ENCODE assay signal across 14 mouse cellular contexts in genomic region chr8:72765696-72766095, GRCm38 (mm10). TPM values are rescaled to one million over a fixed set of nuclear protein-coding genes. Genes with fewer than 3 reads are reported as not detected.
DNase-seq lines count a peak whose midpoint lies in the region; ATAC-seq lines count a peak whose summit lies in the region.
"Had no signal": no experiment of that assay in that cellular context is flagged by ENCODE, and none has a peak within 500 bp of the region (broad histone marks: within the 10 kb centered on the region; RNA-seq: fewer than 3 reads in every experiment).

No protein-coding gene starts in this region.

- H3K36me3 ChIP-seq in kidney, embryonic 14.5 days (ENCODE audit: control insufficient read depth, insufficient read depth, low read length): no peaks in the 10 kb centered on the region
- no peaks in the 10 kb centered on the region for H3K36me3 ChIP-seq in kidney, embryonic 16.5 days (ENCODE audit: insufficient read depth, low read length)
- H3K36me3 ChIP-seq: heart, embryonic 12.5 days; hindbrain, embryonic 10.5 days had no signal

- H3K4me1 ChIP-seq in kidney, embryonic 14.5 days (ENCODE audit: control insufficient read depth, insufficient read depth, low read length): no peaks in the 10 kb centered on the region
- H3K4me1 ChIP-seq in kidney, embryonic 16.5 days (ENCODE audit: insufficient read depth, low read length): 0 out of 2 replicates have a peak, but pooled peaks cover 8% of the 10 kb centered on the region

- peak; percentile 41; the same call in 1 of the 2 replicates for ATAC-seq in kidney, embryonic 14.5 days (ENCODE audit: low FRiP score, low TSS enrichment)
- ATAC-seq in kidney, embryonic 16.5 days (ENCODE audit: low FRiP score, low TSS enrichment): no peak

- no peak overlapping the region for H3K4me2 ChIP-seq in kidney, embryonic 14.5 days (replicated peaks; ENCODE audit: low read depth, low read length)
- no peak overlapping the region for H3K4me2 ChIP-seq in kidney, embryonic 16.5 days (replicated peaks; ENCODE audit: low read depth, low read length)
- H3K4me2 ChIP-seq: heart, embryonic 12.5 days had no signal

- H3K9me3 ChIP-seq in kidney, embryonic 14.5 days (ENCODE audit: control insufficient read depth, low read length): no peaks in the 10 kb centered on the region
- no peaks in the 10 kb centered on the region for H3K9me3 ChIP-seq in kidney, embryonic 16.5 days (ENCODE audit: low read length)
- H3K9me3 ChIP-seq: heart, embryonic 12.5 days; hindbrain, embryonic 10.5 days had no signal

- H3K27me3 ChIP-seq in kidney, embryonic 14.5 days (ENCODE audit: control insufficient read depth, insufficient read depth, low read length): no peaks in the 10 kb centered on the region
- H3K27me3 ChIP-seq in kidney, embryonic 16.5 days (ENCODE audit: insufficient read depth, low read length): no peaks in the 10 kb centered on the region
- H3K27me3 ChIP-seq: heart, embryonic 12.5 days had no signal

- 76% methylated on average over 4 of the region's 4 CpGs for WGBS in kidney, embryonic 14.5 days
- WGBS in kidney, embryonic 16.5 days: 79% methylated on average over 4 of the region's 4 CpGs

- no peak overlapping the region for H3K9ac ChIP-seq in kidney, embryonic 14.5 days (ENCODE audit: low read depth, low read length)
- H3K9ac ChIP-seq in kidney, embryonic 16.5 days (replicated peaks; ENCODE audit: low read length): no peak overlapping the region
- H3K9ac ChIP-seq: heart, embryonic 12.5 days had no signal

- H3K27ac ChIP-seq in kidney, embryonic 14.5 days (ENCODE audit: low read depth, low read length): no peak overlapping the region
- no peak overlapping the region for H3K27ac ChIP-seq in kidney, embryonic 16.5 days (ENCODE audit: low read length)
- H3K27ac ChIP-seq: hindbrain, embryonic 10.5 days had no signal

- peak; percentile 34 for DNase-seq in thymus, postnatal 14 days
- DNase-seq in thymus, postnatal 0 days (ENCODE audit: low spot score): no peak
- peak; percentile 34 for DNase-seq in WW6 (ENCODE audit: low read depth, low spot score)
- no peak for DNase-seq in embryo, embryonic 10.5 days (ENCODE audit: low spot score)
- no peak for DNase-seq in cerebellum, adult 18-20 months
- DNase-seq: adrenal gland, adult 2 months; cerebellum, adult 9-10 months; gastrocnemius, postnatal 14 days; kidney, adult 2 months; lung, postnatal 36 days had no signal

- no peak overlapping the region for H3K4me3 ChIP-seq in kidney, embryonic 14.5 days (ENCODE audit: low read length)
- H3K4me3 ChIP-seq in kidney, embryonic 16.5 days (ENCODE audit: low read length): no peak overlapping the region
- H3K4me3 ChIP-seq: heart, embryonic 12.5 days; hindbrain, embryonic 10.5 days had no signal

RNA-seq across cellular contexts. Expression of gene F2rl3, which starts 4.0 kb away (rescaled TPM):
- polyA plus RNA-seq in kidney, embryonic 14.5 days (2014; fragmentation: Nextera tagmentation; extraction: Ambion mirVana): 3.3 and 3.7 TPM in 2 replicates
- 4.6 and 5.2 TPM in 2 replicates for polyA plus RNA-seq in kidney, embryonic 16.5 days (2015; fragmentation: Nextera tagmentation; extraction: Ambion mirVana)
- polyA plus RNA-seq in thymus, postnatal 0 days (2015; fragmentation: Nextera tagmentation; extraction: Ambion mirVana): 4.6 and 6.5 TPM in 2 replicates

RNA-seq across cellular contexts. Expression of gene Sin3b, which starts 42.6 kb away (rescaled TPM):
- polyA plus RNA-seq in kidney, embryonic 14.5 days (2014; fragmentation: Nextera tagmentation; extraction: Ambion mirVana): 165 and 182 TPM in 2 replicates
- polyA plus RNA-seq in kidney, embryonic 16.5 days (2015; fragmentation: Nextera tagmentation; extraction: Ambion mirVana): 162 and 182 TPM in 2 replicates
- polyA plus RNA-seq in thymus, postnatal 0 days (2015; fragmentation: Nextera tagmentation; extraction: Ambion mirVana): 463 and 506 TPM in 2 replicates

Comparison
In these comparisons a context has a peak if more than half of its experiments do, and no peak if none do; other contexts are left out.
1. DNase-seq: peak in thymus, postnatal 14 days (single experiment) and WW6 (single experiment); none in thymus, postnatal 0 days (single experiment), embryo, embryonic 10.5 days (single experiment) and cerebellum, adult 18-20 months (0 of 2).